Mouse (Mus musculus) myocyte (in vitro differentiated cells): ENCODE data around the gene 0610010K14Rik. TPM values are rescaled to one million over a fixed set of nuclear protein-coding genes. Genes with fewer than 3 reads are reported as not detected.
A peak's percentile ranks its signal among the peaks of the same experiment; 100 is the strongest.

Source experiments
- H3K27me3 ChIP-seq: one replicate; pipeline ENCODE4 v1.6.1; 2011; ENCODE audit not compliant: control insufficient read depth, insufficient read depth, insufficient read length
- H3K36me3 ChIP-seq: one replicate; pipeline ENCODE4 v1.6.1; 2011; ENCODE audit not compliant: control insufficient read depth, insufficient read depth
- H3K4me2 ChIP-seq: one replicate; pipeline ENCODE4 v1.6.1; 2011; ENCODE audit warnings: low read depth, control low read depth
- H3K4me3 ChIP-seq: one replicate; pipeline ENCODE4 v1.5.1; 2011; ENCODE audit warnings: mild to moderate bottlenecking, control low read depth, moderate library complexity
- H3K79me2 ChIP-seq: one replicate; pipeline ENCODE4 v1.6.1; 2011; ENCODE audit not compliant: control insufficient read depth, insufficient read depth
- H3ac ChIP-seq: one replicate; pipeline ENCODE4 v1.6.1; 2011; ENCODE audit not compliant: control insufficient read depth, insufficient read length
- CEBPB ChIP-seq: IDR thresholded peaks from 2 replicates; pipeline ENCODE4 v1.6.1; 2011; ENCODE audit warnings: mild to moderate bottlenecking, moderate library complexity; ENCODE audit not compliant: poor library complexity, insufficient read depth, severe bottlenecking
- E2F4 ChIP-seq: IDR thresholded peaks from one replicate; pipeline ENCODE4 v1.6.1; 2011; ENCODE audit warnings: mild to moderate bottlenecking, control low read depth, moderate library complexity; ENCODE audit not compliant: insufficient read depth
- MAX ChIP-seq: IDR thresholded peaks from one replicate; pipeline ENCODE4 v1.6.1; 2011; ENCODE audit warnings: low read depth, mild to moderate bottlenecking, control low read depth
- MYOD1 ChIP-seq, 3 experiments: IDR thresholded peaks; one replicate each; pipeline ENCODE4 v1.6.1; 2011; ENCODE audit warnings: control low read depth in 2 of 3, low read depth in 2 of 3, mild to moderate bottlenecking in 2 of 3, moderate library complexity in 1 of 3; ENCODE audit not compliant: insufficient read length in 2 of 3, control insufficient read depth in 1 of 3
- MYOG ChIP-seq, 3 experiments: IDR thresholded peaks; one replicate each; pipeline ENCODE4 v1.6.1; 2011; ENCODE audit warnings: control low read depth in 2 of 3, low read depth in 2 of 3, mild to moderate bottlenecking in 2 of 3; ENCODE audit not compliant: insufficient read length in 2 of 3, control insufficient read depth in 1 of 3, insufficient read depth in 1 of 3
- POLR2A ChIP-seq: IDR thresholded peaks from one replicate; pipeline ENCODE4 v1.6.1; 2011; ENCODE audit warnings: low read depth, mild to moderate bottlenecking, control low read depth, moderate library complexity; ENCODE audit not compliant: insufficient read length
- POLR2AphosphoS2 ChIP-seq: IDR thresholded peaks from one replicate; pipeline ENCODE4 v1.6.1; 2011; ENCODE audit warnings: low read depth, control low read depth; ENCODE audit not compliant: insufficient read length
- REST ChIP-seq: IDR thresholded peaks from one replicate; pipeline ENCODE4 v1.6.1; 2011; ENCODE audit warnings: mild to moderate bottlenecking, control low read depth, moderate library complexity; ENCODE audit not compliant: insufficient read depth, insufficient read length
- SRF ChIP-seq: IDR thresholded peaks from one replicate; pipeline ENCODE4 v1.6.1; 2011; ENCODE audit warnings: low read depth; ENCODE audit not compliant: control insufficient read depth, insufficient read length
- TCF12 ChIP-seq: IDR thresholded peaks from one replicate; pipeline ENCODE4 v1.6.1; 2011; ENCODE audit warnings: mild to moderate bottlenecking, control low read depth; ENCODE audit not compliant: poor library complexity, insufficient read depth, severe bottlenecking
- TCF3 ChIP-seq: IDR thresholded peaks from one replicate; pipeline ENCODE4 v1.6.1; 2011; ENCODE audit warnings: low read depth, control low read depth; ENCODE audit not compliant: insufficient read length
- USF1 ChIP-seq: IDR thresholded peaks from one replicate; pipeline ENCODE4 v1.6.1; 2011; ENCODE audit warnings: low read depth, mild to moderate bottlenecking, control low read depth, moderate library complexity
- polyA plus RNA-seq: library from polyadenylated mRNA; unstranded; fragments of >200 nt; fragmentation: generic; extraction: Trizol; gene quantifications from one replicate; pipeline ENCODE4 v1.2.1, GENCODE M21; 2012; ENCODE audit warnings: missing spikeins

0610010K14Rik gene
- polyA plus RNA-seq, 1 experiment, result 75.5 TPM

DNA sequence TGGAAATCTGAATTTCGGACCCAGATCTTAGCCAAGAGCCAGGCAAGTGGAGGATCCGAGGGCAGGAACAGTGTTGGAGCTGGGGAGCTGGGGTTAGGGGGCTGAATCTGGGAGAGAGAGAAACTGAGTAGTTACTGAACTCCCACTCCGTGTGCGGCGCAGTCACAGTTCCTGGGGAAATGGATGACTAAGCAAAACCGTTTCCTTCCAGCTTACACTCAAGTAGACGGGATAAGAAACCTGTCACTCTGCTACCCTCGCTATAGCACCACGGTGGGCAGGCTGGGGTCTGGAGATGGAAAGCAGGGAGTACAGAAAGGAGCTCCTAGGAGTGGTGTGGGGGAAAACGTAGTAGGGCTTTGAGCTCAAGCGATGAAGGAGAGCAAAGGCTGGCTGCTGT is 12.4 kb upstream of the 0610010K14Rik start:
- H3ac ChIP-seq, result no peak overlapping the region
- H3K4me2 ChIP-seq, result no peak overlapping the region
- H3K27me3 ChIP-seq, result peaks cover 38% of the 10 kb centered on the region
- H3K79me2 ChIP-seq, result no peaks in the 10 kb centered on the region
- H3K4me3 ChIP-seq, result no peak overlapping the region
- no peaks in the 10 kb centered on the region for H3K36me3 ChIP-seq
- TF ChIP-seq MYOG (IDR thresholded peaks at IDR 0.05; ENCODE audit: control insufficient read depth in 1 of 3, insufficient read depth in 1 of 3, insufficient read length in 2 of 3, low read depth in 2 of 3), result no peak
- TF ChIP-seq SRF, result no peak
- no peak for TF ChIP-seq TCF12
- no peak for TF ChIP-seq POLR2A
- no peak for TF ChIP-seq MYOD1 (IDR thresholded peaks at IDR 0.05; ENCODE audit: control insufficient read depth in 1 of 3, insufficient read length in 2 of 3, low read depth in 2 of 3)

- Histone ChIP-seq H3K4me2 (no peak overlapping the region), H3K79me2 (no peaks in the 10 kb centered on the region), H3K4me3 (no peak overlapping the region), H3K27me3 (peaks cover 28% of the 10 kb centered on the region), H3ac (no peak overlapping the region), H3K36me3 (no peaks in the 10 kb centered on the region)
- TF ChIP-seq POLR2AphosphoS2 (no peak), SRF (no peak), CEBPB (no peak), TCF12 (no peak), USF1 (no peak), E2F4 (no peak), TCF3 (no peak), REST (no peak), MYOD1 (IDR thresholded peaks at IDR 0.05; ENCODE audit: control insufficient read depth in 1 of 3, insufficient read length in 2 of 3, low read depth in 2 of 3) (no peak), POLR2A (no peak), MAX (no peak), MYOG (IDR thresholded peaks at IDR 0.05; ENCODE audit: control insufficient read depth in 1 of 3, insufficient read depth in 1 of 3, insufficient read length in 2 of 3, low read depth in 2 of 3) (no peak)
These were observed 9.6 kb upstream of the 0610010K14Rik start for GRCm38 (mm10) chr11:70247136-70247845.

- H3ac ChIP-seq, result no peak overlapping the region
- no peak overlapping the region for H3K4me2 ChIP-seq
- H3K36me3 ChIP-seq, result no peaks in the 10 kb centered on the region
- peaks cover 13% of the 10 kb centered on the region for H3K79me2 ChIP-seq
- H3K4me3 ChIP-seq, result no peak overlapping the region
- TF ChIP-seq E2F4, result no peak
- no peak for TF ChIP-seq POLR2A
- no peak for TF ChIP-seq CEBPB
- TF ChIP-seq MYOD1 (IDR thresholded peaks at IDR 0.05; ENCODE audit: control insufficient read depth in 1 of 3, insufficient read length in 2 of 3, low read depth in 2 of 3), result no peak
- TF ChIP-seq REST, result no peak
- peaks cover 15% of the 10 kb centered on the region for H3K27me3 ChIP-seq
These were observed 4.9 kb upstream of the 0610010K14Rik start for GRCm38 (mm10) chr11:70242591-70242990.

DNA sequence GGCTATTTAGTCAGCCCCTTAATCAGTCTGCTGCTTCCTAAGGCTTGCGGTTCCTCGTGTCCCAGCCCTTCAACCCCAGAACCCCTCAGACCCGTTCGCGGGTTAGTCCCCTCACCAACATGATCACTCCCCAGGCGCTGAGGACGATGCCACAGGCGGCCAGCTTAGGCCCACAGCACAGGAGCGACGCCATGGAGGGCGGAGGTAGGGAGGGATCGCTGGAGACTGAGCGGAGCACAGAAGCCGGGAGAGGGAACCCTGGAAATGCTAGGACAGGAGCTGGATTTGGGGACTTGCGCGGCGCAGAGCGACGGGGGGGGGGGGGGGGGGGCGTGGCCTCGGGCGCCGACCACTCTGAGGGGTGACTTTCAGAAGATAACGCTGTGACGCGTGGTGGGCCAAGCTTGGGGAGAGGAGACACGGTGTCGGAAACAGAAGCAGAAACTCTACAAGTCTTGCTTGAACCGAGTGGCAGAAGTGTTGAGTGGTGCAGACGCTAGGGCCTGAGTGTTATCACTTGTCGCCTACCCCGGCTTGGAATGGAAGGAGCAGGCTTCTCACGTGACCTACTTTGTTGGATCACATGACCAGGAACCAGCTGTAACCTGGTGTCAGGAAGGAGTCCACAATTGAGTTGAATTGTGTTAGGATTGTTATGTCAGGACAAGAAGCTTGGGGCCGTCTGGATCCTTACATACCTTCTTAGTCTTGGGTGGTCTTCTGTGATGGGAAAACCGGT is 2.0 kb upstream of the 0610010K14Rik start, which contains the start of the genes Gm21988 and Rnasek:
Gene Gm21988, minus strand, starts transcription at position 290 of the 739 bp plus-strand sequence.
Gene Rnasek, minus strand, starts transcription at position 302 of the 739 bp plus-strand sequence.
- Histone ChIP-seq H3K4me3 (peak within 1 kb of the TSS; percentile 60), H3ac (peak within 1 kb of the TSS; percentile 4), H3K27me3 (peaks cover 5% of the 10 kb centered on the region), H3K36me3 (no peaks in the 10 kb centered on the region), H3K79me2 (peaks cover 13% of the 10 kb centered on the region), H3K4me2 (peak within 1 kb of the TSS; percentile 88)
- no peak for TF ChIP-seq SRF
- no peak for TF ChIP-seq MAX
- peak; percentile 100 for TF ChIP-seq USF1
- TF ChIP-seq POLR2A, result peak; percentile 89
- peak in 2 of 3 experiments; percentile 17 to 23 for TF ChIP-seq MYOD1 (IDR thresholded peaks at IDR 0.05; ENCODE audit: control insufficient read depth in 1 of 3, insufficient read length in 2 of 3, low read depth in 2 of 3)
- TF ChIP-seq MYOG (IDR thresholded peaks at IDR 0.05; ENCODE audit: control insufficient read depth in 1 of 3, insufficient read depth in 1 of 3, insufficient read length in 2 of 3, low read depth in 2 of 3), result peak in 1 of 3 experiments; percentile 28
- TF ChIP-seq POLR2AphosphoS2, result peak; percentile 70
